Mouse (Mus musculus) kidney, adult 2 months (tissue): ENCODE results near the gene Ip6k2.

Experiments
- CTCF ChIP-seq: fragments of 200-500 bp; conservative IDR thresholded peaks from 2 replicates; pipeline ENCODE4 v1.5.1; 2011; ENCODE audit warnings: low read depth, mild to moderate bottlenecking, control low read depth, low read length, moderate library complexity, mixed read lengths; ENCODE audit not compliant: insufficient read depth, insufficient read length
- POLR2A ChIP-seq: fragments of 200-500 bp; IDR thresholded peaks from one replicate; pipeline ENCODE4 v1.6.1; 2011; ENCODE audit warnings: low read depth, low read length, control low read depth

DNA sequence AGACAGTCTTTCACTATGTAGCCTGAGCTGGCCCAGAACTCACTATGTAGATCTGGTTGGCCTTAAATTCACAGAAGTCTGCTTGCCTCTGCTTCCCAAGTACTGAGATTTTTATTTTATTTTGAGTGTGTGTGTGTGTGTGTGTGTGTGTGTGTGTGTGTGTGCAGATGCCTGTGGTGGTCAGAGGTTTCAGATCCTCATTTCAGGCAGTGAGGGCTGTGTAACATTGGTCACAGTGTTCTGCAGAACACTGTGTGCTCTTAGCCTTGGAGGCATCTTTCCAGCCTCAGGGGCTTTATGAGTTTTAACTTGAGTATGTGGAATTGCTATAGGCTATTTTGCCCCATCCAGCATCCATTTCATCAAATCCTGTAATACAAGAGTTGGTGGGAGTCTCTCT, 22.0 kb upstream of the Ip6k2 start:
- TF ChIP-seq CTCF = no peak
- no peak for TF ChIP-seq POLR2A
